Mouse (Mus musculus): ENCODE measurements around the gene Zfp329. TPM values are rescaled to one million over a fixed set of nuclear protein-coding genes. Genes with fewer than 3 reads are reported as not detected.
"Not testable (repeated sequence)": the region's sequence is repeated elsewhere in the genome, so short reads cannot be mapped to it uniquely, and the experiment has no call there.

Gene Zfp329
- polyA plus RNA-seq, 1 experiment from 2014 or later = 19.8 TPM

- H3K36me3 ChIP-seq (ENCODE audit: control insufficient read depth, insufficient read depth, low read length) = no peaks in the 10 kb centered on the region
- H3K4me1 ChIP-seq (ENCODE audit: control insufficient read depth, insufficient read depth, low read length) = peaks cover 3% of the 10 kb centered on the region; the same call in 1 of the 2 replicates
- no peak overlapping the region for H3K4me3 ChIP-seq (ENCODE audit: low read length)
- WGBS = 93% methylated on average over 1 of the region's 1 CpGs
- no peaks in the 10 kb centered on the region for H3K27me3 ChIP-seq (ENCODE audit: control insufficient read depth, insufficient read depth, low read length)
- peaks cover 9% of the 10 kb centered on the region; the same call in 1 of the 2 replicates for H3K9me3 ChIP-seq (ENCODE audit: control insufficient read depth, low read length)
- ATAC-seq (ENCODE audit: low FRiP score, low TSS enrichment) = no peak
- no peak overlapping the region for H3K27ac ChIP-seq (ENCODE audit: low read depth, low read length)
- no peak overlapping the region for H3K4me2 ChIP-seq (replicated peaks; ENCODE audit: low read depth, low read length)
- H3K9ac ChIP-seq (ENCODE audit: low read depth, low read length) = no peak overlapping the region
Observed at GRCm38 (mm10) chr7:12799554-12799953, 19.1 kb downstream of the Zfp329 start.

GRCm38 (mm10) chr7:12797971-12798370, 20.7 kb downstream of the Zfp329 start:
- H3K4me3 ChIP-seq (ENCODE audit: low read length) = no peak overlapping the region
- no peak for ATAC-seq (ENCODE audit: low FRiP score, low TSS enrichment)
- H3K4me2 ChIP-seq (replicated peaks; ENCODE audit: low read depth, low read length) = no peak overlapping the region
- WGBS = 64% methylated on average over 2 of the region's 2 CpGs
- no peaks in the 10 kb centered on the region for H3K27me3 ChIP-seq (ENCODE audit: control insufficient read depth, insufficient read depth, low read length)
- H3K9me3 ChIP-seq (ENCODE audit: control insufficient read depth, low read length) = peaks cover 9% of the 10 kb centered on the region; the same call in 1 of the 2 replicates
- no peaks in the 10 kb centered on the region for H3K36me3 ChIP-seq (ENCODE audit: control insufficient read depth, insufficient read depth, low read length)
- no peak overlapping the region for H3K9ac ChIP-seq (ENCODE audit: low read depth, low read length)
- H3K4me1 ChIP-seq (ENCODE audit: control insufficient read depth, insufficient read depth, low read length) = peaks cover 1% of the 10 kb centered on the region; the same call in 1 of the 2 replicates
- no peak overlapping the region for H3K27ac ChIP-seq (ENCODE audit: low read depth, low read length)

DNA sequence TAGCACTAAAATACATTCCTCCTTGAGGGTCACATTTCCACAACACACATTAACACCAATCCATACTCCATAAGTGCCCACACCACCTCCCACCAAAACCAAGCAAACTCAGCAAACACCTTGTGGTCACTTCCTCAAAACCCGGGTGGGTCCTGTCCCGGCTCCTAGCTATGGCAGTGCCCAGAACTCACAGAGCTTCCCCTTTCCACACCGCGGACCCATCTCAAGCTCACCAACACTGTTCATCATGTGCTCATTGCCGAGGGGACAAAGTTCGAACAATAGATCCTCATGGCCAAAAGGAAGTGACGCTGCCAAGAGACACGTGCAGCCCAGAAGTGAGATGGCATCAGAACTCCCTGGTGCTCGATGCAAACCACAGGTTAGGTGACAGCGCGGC, 26.0 kb downstream of the Zfp329 start:
- H3K27me3 ChIP-seq (ENCODE audit: control insufficient read depth, insufficient read depth, low read length); H3K27ac ChIP-seq (ENCODE audit: low read depth, low read length); H3K36me3 ChIP-seq (ENCODE audit: control insufficient read depth, insufficient read depth, low read length); H3K9me3 ChIP-seq (ENCODE audit: control insufficient read depth, low read length); ATAC-seq (ENCODE audit: low FRiP score, low TSS enrichment); H3K4me1 ChIP-seq (ENCODE audit: control insufficient read depth, insufficient read depth, low read length); H3K9ac ChIP-seq (ENCODE audit: low read depth, low read length); H3K4me2 ChIP-seq (replicated peaks; ENCODE audit: low read depth, low read length); H3K4me3 ChIP-seq (ENCODE audit: low read length): not testable (repeated sequence)
- WGBS = 92% methylated on average over 11 of the region's 11 CpGs

DNA sequence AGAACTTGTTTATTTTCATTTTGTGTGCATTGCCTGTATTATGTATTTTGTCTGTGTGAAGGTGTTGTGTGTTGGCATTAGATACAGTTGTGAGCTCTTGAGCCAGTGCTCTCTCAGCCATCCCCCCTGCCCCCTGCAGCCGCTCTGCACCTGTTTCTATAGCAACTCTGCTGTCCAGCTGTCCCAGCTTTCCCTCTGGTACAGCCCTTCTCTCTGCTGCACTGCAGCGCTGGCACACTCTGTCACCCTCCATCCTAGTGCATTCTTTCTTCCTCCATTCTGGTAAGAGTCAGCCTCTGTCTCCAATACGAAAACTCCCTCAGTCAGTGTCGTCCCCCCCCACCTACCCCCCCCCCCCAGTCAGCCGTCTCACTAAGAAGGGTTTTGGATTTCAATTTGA, 30.6 kb downstream of the Zfp329 start:
- Histone ChIP-seq H3K36me3 (ENCODE audit: control insufficient read depth, insufficient read depth, low read length) (no peaks in the 10 kb centered on the region), H3K9ac (ENCODE audit: low read depth, low read length) (no peak overlapping the region), H3K4me3 (ENCODE audit: low read length) (no peak overlapping the region), H3K9me3 (ENCODE audit: control insufficient read depth, low read length) (no peaks in the 10 kb centered on the region), H3K4me2 (replicated peaks; ENCODE audit: low read depth, low read length) (no peak overlapping the region), H3K27ac (ENCODE audit: low read depth, low read length) (no peak overlapping the region), H3K27me3 (ENCODE audit: control insufficient read depth, insufficient read depth, low read length) (no peaks in the 10 kb centered on the region), H3K4me1 (ENCODE audit: control insufficient read depth, insufficient read depth, low read length) (no peaks in the 10 kb centered on the region)
- WGBS = 24% methylated on average over 5 of the region's 5 CpGs
- ATAC-seq (ENCODE audit: low FRiP score, low TSS enrichment) = no peak

- no peaks in the 10 kb centered on the region for H3K36me3 ChIP-seq (ENCODE audit: control insufficient read depth, insufficient read depth, low read length)
- H3K27ac ChIP-seq (ENCODE audit: low read depth, low read length) = no peak overlapping the region
- H3K4me1 ChIP-seq (ENCODE audit: control insufficient read depth, insufficient read depth, low read length) = no peaks in the 10 kb centered on the region
- H3K4me2 ChIP-seq (replicated peaks; ENCODE audit: low read depth, low read length) = no peak overlapping the region
- H3K9ac ChIP-seq (ENCODE audit: low read depth, low read length) = no peak overlapping the region
- WGBS = 75% methylated on average over 6 of the region's 6 CpGs
- H3K9me3 ChIP-seq (ENCODE audit: control insufficient read depth, low read length) = no peaks in the 10 kb centered on the region
- no peak for ATAC-seq (ENCODE audit: low FRiP score, low TSS enrichment)
- no peak overlapping the region for H3K4me3 ChIP-seq (ENCODE audit: low read length)
- H3K27me3 ChIP-seq (ENCODE audit: control insufficient read depth, insufficient read depth, low read length) = no peaks in the 10 kb centered on the region
Observed at GRCm38 (mm10) chr7:12787333-12787732, 31.3 kb downstream of the Zfp329 start.

GRCm38 (mm10) chr7:12780151-12780830, 38.4 kb downstream of the Zfp329 start:
- no peaks in the 10 kb centered on the region for H3K27me3 ChIP-seq (ENCODE audit: control insufficient read depth, insufficient read depth, low read length)
- peak overlapping the region; percentile 76 for H3K9ac ChIP-seq (ENCODE audit: low read depth, low read length)
- 1% methylated on average over 56 of the region's 57 CpGs for WGBS
- no peaks in the 10 kb centered on the region for H3K9me3 ChIP-seq (ENCODE audit: control insufficient read depth, low read length)
- H3K4me1 ChIP-seq (ENCODE audit: control insufficient read depth, insufficient read depth, low read length) = no peaks in the 10 kb centered on the region
- no peak overlapping the region for H3K27ac ChIP-seq (ENCODE audit: low read depth, low read length)
- peaks cover under 1% of the 10 kb centered on the region for H3K36me3 ChIP-seq (ENCODE audit: control insufficient read depth, insufficient read depth, low read length)
- peak overlapping the region; percentile 93 for H3K4me2 ChIP-seq (replicated peaks; ENCODE audit: low read depth, low read length)
- peak overlapping the region; percentile 73 for H3K4me3 ChIP-seq (ENCODE audit: low read length)
- ATAC-seq (ENCODE audit: low FRiP score, low TSS enrichment) = peak; percentile 97

DNA sequence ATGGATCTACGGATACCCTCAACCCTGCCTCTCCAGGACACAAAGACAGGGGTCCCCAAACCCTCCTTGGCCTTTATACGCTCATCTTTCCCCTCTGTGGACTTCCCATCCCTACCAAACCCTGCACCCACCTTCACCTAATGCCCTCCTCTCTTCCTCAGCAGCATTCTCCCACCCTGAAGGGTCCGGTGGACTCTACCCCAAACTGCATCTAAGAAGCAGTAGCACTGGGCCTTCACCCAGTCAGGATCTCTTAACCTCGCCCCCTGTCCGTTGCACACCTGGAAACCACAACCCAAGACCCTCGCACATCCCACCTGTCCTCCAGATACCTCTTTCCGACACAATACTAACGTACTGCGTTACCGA, 38.9 kb downstream of the Zfp329 start:
- peak; percentile 40 for ATAC-seq (ENCODE audit: low FRiP score, low TSS enrichment)
- H3K9ac ChIP-seq (ENCODE audit: low read depth, low read length) = peak overlapping the region; percentile 76
- no peaks in the 10 kb centered on the region for H3K27me3 ChIP-seq (ENCODE audit: control insufficient read depth, insufficient read depth, low read length)
- H3K4me2 ChIP-seq (replicated peaks; ENCODE audit: low read depth, low read length) = peak overlapping the region; percentile 93
- 28% methylated on average over 10 of the region's 10 CpGs for WGBS
- peak overlapping the region; percentile 73 for H3K4me3 ChIP-seq (ENCODE audit: low read length)
- no peak overlapping the region for H3K27ac ChIP-seq (ENCODE audit: low read depth, low read length)
- peaks cover 5% of the 10 kb centered on the region for H3K36me3 ChIP-seq (ENCODE audit: control insufficient read depth, insufficient read depth, low read length)
- no peaks in the 10 kb centered on the region for H3K9me3 ChIP-seq (ENCODE audit: control insufficient read depth, low read length)
- H3K4me1 ChIP-seq (ENCODE audit: control insufficient read depth, insufficient read depth, low read length) = no peaks in the 10 kb centered on the region

DNA sequence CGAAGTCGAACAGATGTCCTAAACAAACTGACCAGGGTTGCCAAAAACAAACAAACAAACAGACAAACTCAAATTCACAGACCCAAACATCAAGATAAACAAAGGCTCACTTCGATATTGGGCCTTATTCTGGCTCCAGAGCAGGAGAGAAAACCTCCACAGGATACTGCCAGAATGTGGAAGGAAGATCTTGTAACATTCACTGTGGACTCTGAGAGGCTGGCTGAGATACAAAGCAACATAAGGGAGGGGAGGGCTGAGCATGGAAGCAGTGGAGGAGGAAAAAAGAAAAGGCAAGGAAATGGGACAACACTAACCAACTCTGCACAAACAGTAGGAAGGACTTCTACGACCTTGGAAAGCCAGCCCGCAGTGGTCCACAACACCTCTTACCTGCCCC, 39.5 kb downstream of the Zfp329 start:
- Histone ChIP-seq H3K27me3 (ENCODE audit: control insufficient read depth, insufficient read depth, low read length) (no peaks in the 10 kb centered on the region), H3K9me3 (ENCODE audit: control insufficient read depth, low read length) (no peaks in the 10 kb centered on the region), H3K27ac (ENCODE audit: low read depth, low read length) (no peak overlapping the region), H3K4me1 (ENCODE audit: control insufficient read depth, insufficient read depth, low read length) (no peaks in the 10 kb centered on the region), H3K4me2 (replicated peaks; ENCODE audit: low read depth, low read length) (no peak overlapping the region), H3K4me3 (ENCODE audit: low read length) (no peak overlapping the region), H3K9ac (ENCODE audit: low read depth, low read length) (no peak overlapping the region), H3K36me3 (ENCODE audit: control insufficient read depth, insufficient read depth, low read length) (peaks cover 10% of the 10 kb centered on the region)
- WGBS = 95% methylated on average over 5 of the region's 5 CpGs
- no peak for ATAC-seq (ENCODE audit: low FRiP score, low TSS enrichment)

GRCm38 (mm10) chr7:12774606-12775005, 44.1 kb downstream of the Zfp329 start:
- Histone ChIP-seq H3K27ac (ENCODE audit: low read depth, low read length) (no peak overlapping the region), H3K4me2 (replicated peaks; ENCODE audit: low read depth, low read length) (no peak overlapping the region), H3K9me3 (ENCODE audit: control insufficient read depth, low read length) (no peaks in the 10 kb centered on the region), H3K4me3 (ENCODE audit: low read length) (no peak overlapping the region), H3K36me3 (ENCODE audit: control insufficient read depth, insufficient read depth, low read length) (peaks cover 16% of the 10 kb centered on the region), H3K9ac (ENCODE audit: low read depth, low read length) (no peak overlapping the region), H3K4me1 (ENCODE audit: control insufficient read depth, insufficient read depth, low read length) (no peaks in the 10 kb centered on the region), H3K27me3 (ENCODE audit: control insufficient read depth, insufficient read depth, low read length) (no peaks in the 10 kb centered on the region)
- no peak for ATAC-seq (ENCODE audit: low FRiP score, low TSS enrichment)
- WGBS = 100% methylated on average over 1 of the region's 1 CpGs
